Mouse (Mus musculus) brain, adult 2 months (tissue): ENCODE results near the gene D930020B18Rik.

Experiments used
- DNase-seq: peaks from one replicate; pipeline ENCODE4 v3.0.0; 2011; ENCODE audit warnings: low read depth, low spot score

Gene D930020B18Rik

GRCm38 (mm10) chr10:121703619-121704018 is 62.2 kb downstream of the D930020B18Rik start:
- DNase-seq: peak; percentile 16

- no peak for DNase-seq
These were observed 63.5 kb downstream of the D930020B18Rik start for GRCm38 (mm10) chr10:121704871-121705270.

- peak; percentile 19 for DNase-seq
These were observed 64.2 kb downstream of the D930020B18Rik start for GRCm38 (mm10) chr10:121705399-121706163.

- no peak for DNase-seq
These were observed 75.5 kb downstream of the D930020B18Rik start for GRCm38 (mm10) chr10:121716862-121717261.

- DNase-seq: no peak
These were observed 77.7 kb downstream of the D930020B18Rik start for GRCm38 (mm10) chr10:121718896-121719585.

GRCm38 (mm10) chr10:121720701-121721100 is 79.3 kb downstream of the D930020B18Rik start:
- no peak for DNase-seq

- no peak for DNase-seq
These were observed 85.1 kb downstream of the D930020B18Rik start for GRCm38 (mm10) chr10:121726505-121726904.

GRCm38 (mm10) chr10:121727151-121727550 is 85.8 kb downstream of the D930020B18Rik start:
- DNase-seq: no peak

GRCm38 (mm10) chr10:121728226-121728625 is 86.8 kb downstream of the D930020B18Rik start:
- no peak for DNase-seq

GRCm38 (mm10) chr10:121731048-121731725 is 89.8 kb downstream of the D930020B18Rik start:
- no peak for DNase-seq

GRCm38 (mm10) chr10:121732542-121732941 is 91.2 kb downstream of the D930020B18Rik start:
- DNase-seq: peak; percentile 16

GRCm38 (mm10) chr10:121737256-121737655 is 95.9 kb downstream of the D930020B18Rik start:
- no peak for DNase-seq

- DNase-seq: peak; percentile 91
These were observed 98.4 kb downstream of the D930020B18Rik start, which contains the start of gene BC048403 for GRCm38 (mm10) chr10:121739548-121740505. TSS of gene BC048403 (plus strand) at chr10:121739937.

GRCm38 (mm10) chr10:121742336-121742735 is 100.9 kb downstream of the D930020B18Rik start:
- no peak for DNase-seq
